Mouse (Mus musculus) retina, postnatal 1 day (tissue): ENCODE results near the gene Zfp36.
"Not testable (repeated sequence)": the region's sequence is repeated elsewhere in the genome, so short reads cannot be mapped to it uniquely, and the experiment has no call there.

Experiments used
- DNase-seq: peaks from one replicate; pipeline ENCODE4 v3.0.0-alpha.2; 2012

Gene Zfp36

DNA sequence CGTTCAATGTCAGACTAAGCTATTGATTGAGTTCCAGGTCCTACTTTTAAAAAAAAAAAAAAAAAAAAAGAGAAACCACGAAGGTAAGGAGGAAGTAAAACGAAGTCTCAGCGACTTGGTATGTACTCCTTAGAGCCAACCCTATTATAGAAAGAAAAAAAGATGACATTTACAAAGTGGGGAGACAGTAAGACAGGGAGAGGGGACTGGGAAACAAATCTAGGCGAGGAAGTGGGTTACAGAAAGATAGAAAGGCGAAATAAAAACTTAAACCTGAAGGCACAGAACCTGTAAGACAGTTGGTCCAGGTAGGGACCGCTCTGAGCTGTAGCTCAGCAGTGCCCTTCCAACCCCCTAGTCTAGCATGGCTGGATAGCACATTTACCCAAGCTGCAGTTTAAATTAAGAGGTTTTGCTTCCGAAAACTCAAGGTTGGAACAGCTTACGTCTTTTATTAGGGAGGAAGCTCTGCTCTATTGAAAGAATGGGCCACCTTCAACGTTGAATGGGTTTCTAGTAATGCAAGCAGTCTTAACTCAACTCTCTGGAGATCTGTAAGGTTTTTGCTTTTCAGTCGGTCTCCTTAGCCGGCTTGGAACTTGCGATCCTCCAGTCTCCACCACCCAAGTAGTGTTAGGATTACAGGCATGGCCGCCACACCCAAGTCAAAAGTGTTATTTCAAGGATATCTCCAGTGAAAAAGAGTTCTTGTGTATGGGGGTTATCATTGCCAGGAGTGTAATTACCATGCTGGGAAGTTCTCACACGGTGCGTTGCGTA is at the start of gene Zfp36:
Gene Zfp36 (minus strand): TSS at position 17 of the 780 bp plus-strand sequence.
- no peak for DNase-seq

DNA sequence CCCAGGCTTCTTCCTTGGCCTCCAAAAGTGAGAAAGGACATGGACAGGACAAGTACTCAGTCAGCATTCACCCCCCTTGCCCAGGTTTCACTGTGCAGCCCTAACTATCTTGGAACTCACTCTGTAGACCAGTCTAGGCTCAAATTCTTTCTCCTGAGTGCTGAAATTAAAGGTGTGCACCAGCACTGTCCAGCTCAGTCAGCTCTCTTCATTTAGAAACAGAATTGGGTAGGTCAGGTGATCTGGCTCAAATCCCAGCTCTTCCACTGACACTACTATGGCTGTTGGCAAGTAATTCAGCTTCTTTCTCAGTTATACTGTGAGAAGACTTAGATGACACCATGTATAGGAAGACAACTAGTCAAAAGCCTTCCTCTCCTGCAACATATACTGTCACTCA is 47.7 kb upstream of the Zfp36 start:
- no peak for DNase-seq

DNA sequence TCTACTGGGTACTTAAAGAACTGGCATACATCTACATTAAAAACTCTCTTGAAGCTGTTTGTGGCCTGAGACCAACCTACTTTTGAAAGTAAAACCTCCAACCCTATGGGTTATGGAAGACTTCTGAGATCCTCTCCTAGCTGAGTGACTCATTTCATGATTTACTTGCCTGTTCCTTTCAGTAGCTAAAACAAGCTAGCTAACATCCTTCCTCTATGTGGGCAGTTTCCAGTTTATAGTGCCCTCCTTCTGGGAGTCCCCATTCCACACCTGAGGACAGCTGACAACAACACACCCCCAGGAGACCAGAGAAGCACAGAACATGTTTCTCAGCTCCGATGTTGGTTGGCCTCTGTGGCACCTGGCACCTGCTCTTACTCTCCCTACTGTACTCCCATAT is 43.0 kb upstream of the Zfp36 start:
- DNase-seq, result no peak

DNA sequence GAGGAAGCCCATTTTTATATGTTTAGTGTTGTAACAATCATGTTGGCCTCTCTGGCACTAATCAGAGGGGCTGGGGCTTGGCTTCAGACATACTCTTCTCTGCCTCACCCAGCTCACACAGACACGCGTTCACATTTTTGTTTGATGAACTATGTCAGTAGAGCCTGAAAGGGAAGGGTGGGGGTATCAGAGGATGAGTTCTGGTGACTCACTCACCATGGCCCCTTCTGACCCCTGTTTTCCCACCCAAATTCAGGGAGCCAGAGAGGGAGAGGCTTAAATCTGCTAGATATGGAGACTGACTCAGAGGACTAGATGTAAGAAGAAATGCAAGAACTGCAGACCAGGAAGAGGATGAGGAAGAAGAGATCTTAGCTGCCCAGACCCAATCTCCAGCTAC is 39.4 kb upstream of the Zfp36 start:
- no peak for DNase-seq

DNA sequence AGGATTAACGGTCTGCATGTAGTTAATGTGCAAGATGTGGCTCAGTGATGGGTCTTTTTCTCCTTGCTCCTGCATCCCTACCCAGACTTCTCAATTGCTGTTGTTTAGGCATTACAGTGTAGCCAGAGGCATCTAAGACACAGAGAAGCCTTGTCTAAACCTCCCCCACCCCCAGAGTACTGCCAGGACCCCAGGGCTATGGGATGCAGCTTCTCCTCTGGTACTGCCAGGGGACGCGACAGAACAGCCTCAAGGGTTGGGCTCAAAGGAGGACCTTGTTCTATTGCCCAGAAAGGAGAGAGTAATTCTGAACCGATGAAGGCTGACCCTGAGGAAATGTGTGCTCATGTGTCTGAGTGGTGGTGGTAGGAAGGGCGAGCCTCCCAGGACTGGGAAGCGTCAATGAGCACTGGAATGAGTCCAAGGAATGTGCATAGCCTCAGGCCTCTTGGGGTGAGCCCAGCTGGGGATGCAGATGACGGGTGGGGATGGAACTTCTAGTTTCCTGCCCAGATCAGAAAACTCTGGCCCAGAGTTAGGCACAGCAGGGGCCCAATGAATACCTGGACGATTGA is 38.1 kb upstream of the Zfp36 start:
- DNase-seq, result no peak

DNA sequence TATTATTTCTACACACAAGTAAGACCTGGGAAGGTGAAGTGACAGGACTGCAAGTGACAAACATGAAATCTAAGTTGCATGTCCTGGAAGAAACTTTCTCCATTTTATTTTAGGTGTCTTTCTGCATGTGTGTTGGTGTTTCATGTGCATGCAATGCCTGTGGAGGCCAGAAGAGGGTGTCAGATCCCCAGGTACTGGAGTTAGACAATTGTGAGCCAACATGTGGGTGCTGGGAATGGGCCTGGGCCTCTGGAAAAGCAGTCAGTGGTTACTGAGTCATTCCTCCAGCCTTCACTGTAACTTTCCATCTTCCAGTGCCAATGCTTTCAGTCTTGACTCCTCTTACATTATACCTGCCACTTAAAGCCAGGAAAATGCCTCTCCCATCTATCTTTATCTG is 37.3 kb upstream of the Zfp36 start:
- DNase-seq, result no peak

DNA sequence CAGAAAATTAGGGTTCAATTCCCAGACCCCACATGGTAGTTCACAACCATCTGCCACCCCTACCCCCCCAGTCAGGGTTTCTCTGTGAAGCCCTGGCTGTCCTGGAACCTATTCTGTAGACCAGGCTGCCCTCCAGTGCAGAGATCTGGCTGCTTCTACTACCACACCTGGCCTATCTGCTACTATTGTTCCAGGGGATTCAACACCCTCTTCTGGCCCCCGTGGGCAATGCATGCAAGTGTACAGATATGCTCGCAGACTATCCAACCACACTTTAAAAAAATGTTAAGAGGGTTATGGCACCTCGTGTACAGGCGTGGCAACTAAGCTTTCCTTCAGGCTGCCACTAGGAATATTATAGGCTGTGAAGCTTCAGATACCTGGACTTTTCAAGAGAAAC is 32.8 kb upstream of the Zfp36 start:
- no peak for DNase-seq

DNA sequence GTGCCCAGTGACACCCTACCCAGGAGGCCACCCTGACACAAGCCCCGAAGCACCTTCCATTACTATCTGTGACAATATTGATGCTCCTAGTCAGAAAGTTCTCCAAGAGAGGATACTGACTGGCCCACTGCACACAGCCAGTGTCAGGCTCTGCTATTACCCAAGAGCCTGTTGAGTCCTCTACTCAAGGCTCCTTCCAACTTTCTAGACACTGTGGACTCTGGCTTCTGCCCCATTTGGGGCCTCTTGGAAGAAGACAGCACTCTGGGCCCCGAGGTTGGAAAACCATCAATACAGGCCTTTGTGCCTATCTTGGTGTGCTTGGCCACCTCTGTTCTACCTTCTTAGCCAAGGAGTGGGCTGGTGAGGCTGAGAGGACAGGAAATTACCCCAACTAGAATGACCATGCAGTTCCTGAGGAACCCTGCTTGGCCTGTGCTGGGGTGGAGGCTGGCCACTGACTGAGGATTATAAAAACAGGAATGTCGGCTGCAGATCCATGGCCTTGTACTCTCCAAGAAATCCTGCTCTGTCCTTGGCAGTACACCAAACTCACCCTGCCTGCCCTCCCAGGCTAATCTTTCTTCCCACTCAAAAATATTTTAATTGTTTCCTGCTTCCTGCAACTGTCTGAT is 30.9 kb upstream of the Zfp36 start:
- no peak for DNase-seq

DNA sequence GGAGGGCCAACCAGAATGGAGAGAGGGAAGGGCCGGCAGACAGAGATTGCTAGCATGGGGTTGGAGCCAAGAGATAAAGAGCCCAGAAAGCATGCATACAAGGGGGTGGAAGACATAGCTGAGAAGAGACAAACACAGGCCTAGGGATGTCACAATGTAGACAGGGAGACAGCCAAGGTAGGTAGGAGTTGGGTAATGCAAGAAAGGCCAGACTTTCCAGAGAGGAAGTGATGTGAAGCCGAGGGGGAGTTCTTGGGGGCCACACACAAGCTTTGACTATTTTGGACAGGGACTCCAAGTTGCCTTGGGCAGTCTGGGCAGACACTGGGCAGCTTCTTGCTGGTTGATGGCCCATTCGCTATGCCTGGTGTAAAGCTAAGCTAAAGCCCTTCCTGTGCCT is 21.9 kb upstream of the Zfp36 start:
- no peak for DNase-seq

DNA sequence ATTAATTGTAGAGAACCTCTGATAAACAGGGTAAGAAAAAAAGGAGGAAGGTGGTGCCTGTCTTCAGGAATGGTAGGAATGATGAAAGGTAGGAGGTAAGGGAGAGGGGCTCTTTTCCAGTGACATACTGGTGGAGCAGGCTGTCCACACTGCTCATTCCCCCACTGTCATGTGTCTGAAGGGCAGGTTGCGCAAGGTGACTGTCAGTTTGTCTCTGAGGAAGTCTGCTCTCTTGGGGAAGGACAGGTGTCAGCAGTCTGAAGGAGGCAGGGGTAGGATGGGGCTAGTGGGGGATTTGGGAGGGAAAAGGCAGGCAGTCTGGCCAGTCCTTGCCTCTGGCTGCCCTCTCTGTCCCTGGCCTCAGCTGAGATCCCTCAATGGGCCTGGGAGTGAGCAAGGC is 21.0 kb upstream of the Zfp36 start:
- no peak for DNase-seq

DNA sequence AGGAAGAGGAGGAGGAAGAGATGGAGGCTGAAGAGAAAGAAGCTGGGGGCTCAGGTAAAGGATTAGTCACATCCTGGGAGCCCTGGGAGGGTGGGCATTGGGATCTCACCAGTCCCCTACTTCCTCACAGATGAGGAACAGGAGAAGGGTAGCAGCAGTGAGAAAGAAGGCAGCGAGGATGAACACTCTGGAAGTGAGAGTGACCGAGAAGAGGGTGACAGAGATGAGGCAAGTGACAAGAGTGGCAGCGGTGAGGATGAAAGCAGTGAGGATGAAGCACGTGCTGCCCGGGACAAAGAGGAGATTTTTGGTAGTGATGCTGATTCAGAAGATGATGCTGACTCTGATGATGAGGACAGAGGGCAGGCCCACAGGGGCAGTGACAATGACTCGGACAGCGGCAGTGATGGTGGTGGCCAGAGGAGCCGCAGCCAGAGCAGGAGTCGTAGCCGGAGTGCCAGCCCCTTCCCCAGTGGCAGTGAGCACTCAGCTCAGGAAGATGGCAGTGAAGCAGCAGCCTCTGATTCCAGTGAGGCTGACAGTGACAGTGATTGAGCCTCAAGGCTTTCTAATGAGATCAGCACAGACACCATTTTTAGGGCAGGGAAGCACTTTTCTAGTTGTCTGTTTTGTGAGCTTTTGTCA is 18.8 kb upstream of the Zfp36 start:
- DNase-seq, result no peak

DNA sequence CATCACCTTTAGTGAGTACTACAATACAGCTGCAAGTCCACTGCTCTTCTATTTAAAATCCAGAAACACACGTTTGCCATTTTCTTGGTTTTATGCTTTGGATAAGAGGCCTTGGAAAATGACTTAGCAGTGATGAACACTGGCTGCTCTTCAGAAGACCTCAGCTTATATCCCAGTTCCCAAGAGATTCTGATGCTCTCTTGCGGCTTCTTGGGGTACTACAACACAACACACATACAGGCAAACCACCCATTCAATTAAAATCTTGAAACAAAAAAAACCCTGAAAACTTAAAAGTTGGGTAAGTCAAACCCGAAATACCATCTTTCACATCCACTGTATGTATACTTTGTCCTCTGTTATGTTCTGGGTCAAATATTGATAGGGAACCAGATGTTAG is 17.9 kb upstream of the Zfp36 start:
- peak; percentile 49 for DNase-seq

DNA sequence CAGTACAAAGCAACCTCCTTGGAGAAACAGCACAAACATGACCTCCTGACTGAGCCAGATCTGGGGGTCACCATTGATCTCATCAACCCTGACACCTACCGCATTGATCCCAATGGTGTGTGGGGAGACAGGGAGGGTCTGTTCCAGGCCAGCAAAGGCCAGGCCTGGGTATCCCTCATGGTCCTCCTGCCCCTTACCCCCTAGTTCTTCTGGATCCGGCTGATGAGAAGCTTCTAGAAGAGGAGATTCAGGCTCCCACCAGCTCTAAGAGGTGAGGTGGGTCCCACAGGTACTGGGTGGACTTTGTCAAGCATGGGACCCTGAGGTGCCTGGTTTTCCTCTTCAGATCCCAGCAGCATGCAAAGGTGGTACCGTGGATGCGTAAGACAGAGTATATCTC is 15.4 kb upstream of the Zfp36 start:
- no peak for DNase-seq

DNA sequence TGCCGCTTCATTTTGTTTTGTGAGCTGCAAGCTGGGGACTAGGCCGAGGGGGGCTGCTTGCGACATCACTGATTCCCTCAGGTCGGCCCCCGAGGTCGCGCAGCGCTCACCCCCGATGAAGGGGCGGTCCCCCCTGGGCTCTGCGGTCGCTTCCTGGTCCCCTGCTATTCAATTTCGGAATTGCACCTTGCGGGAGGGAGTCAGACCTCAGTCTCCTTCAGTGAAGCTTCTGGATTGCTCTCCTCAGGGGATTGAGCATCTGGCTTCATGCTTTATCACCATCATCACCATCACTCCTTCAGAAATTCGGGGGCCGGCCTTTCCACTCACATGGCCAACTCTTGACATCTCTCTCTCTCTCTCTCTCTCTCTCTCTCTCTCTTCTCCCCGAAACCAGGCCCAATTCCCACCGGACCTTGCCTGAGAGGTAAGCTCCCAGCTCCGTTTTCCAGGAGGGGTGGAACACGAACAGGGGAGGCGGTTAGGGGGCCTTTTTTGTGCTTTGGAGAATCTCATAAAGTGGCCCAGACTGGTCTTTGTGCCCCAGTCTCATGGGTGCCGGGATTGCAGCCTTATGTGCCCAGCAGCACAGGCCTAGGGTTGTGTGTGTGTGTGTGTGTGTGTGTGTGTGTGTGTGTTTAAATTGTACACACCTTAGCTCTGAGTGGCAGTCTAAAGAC is 13.4 kb upstream of the Zfp36 start:
- DNase-seq, result no peak

DNA sequence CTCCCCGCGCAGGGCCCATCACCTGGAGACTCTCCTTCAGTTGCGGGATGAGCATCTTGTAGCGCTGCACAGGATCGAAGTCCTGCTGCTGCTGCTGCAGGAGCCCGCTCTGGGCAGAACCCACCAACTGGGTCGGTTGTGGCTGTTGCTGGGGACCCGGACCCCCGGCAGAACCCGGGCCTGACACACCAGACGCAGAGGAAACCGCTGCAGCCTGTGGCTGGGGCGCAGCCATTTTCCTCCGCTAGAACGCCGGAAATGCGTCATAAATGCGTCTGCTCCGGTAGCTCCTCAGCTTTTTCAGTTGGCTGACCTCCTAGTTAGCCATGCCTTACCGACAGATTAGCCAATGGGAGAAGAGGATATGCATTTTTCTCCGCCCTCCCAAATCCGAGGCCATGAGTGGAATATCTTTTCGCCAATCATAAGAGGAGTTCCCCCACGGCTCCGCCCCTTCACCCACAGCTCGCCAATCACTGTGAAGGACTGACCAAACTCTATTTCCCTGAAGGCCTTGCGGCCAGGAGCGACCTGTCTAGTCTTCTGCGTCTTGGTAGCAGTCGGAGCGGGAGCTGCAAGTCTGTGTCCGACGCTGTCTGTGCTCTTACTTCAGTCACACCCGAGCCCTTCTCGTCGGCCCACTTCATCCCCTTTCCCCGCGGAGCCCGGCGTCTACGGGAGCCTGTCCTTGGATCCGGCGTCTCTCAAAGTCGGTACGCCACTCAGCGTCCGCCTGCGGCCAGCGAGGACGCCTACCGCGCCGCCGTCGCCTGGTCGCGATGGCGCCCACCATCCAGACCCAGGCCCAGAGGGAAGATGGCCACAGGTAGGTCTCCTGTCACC is 12.6 kb upstream of the Zfp36 start, which contains the start of the genes Med29 and Paf1:
Gene Med29 (minus strand): TSS at position 280 of the 843 bp plus-strand sequence.
Gene Paf1 (plus strand): TSS at position 523 of the 843 bp plus-strand sequence.
- DNase-seq, result peak; percentile 100

DNA sequence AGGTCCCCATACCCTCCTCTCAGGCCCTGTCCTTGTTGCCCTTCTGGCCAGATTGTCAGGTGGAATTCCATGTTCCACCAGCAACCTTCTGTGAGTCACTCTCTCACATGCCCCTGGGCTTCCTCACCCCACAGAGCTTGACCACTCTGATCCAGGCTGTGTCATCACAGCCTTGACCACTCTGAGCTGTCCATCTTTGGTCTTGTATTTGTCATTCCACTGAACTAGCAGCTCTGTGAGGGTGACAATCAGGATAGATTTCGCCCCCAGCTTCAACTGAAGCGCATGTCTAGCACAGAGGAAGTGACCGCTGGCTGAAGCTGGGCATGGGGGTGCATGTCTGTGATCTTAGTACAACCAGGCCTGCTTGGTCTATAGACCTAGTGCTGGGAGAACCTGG is 10.3 kb upstream of the Zfp36 start:
- DNase-seq, result no peak

DNA sequence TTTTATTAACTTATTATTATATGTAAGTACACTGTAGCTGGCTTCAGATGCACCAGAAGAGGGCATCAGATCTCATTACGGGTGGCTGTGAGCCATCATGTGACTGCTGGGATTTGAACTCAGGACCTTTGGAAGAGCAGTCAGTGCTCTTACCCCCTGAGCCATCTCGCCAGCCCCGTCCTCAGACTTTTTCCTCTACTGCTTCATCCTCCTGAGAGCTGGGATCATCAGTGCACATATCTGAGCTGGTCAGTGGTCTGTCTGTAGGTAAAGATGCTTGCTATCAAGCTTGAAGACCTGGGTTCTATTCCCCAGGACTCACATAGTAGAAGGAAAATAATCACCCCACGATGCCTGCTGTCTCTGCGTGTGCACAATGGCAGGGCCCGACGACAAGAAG is 7.3 kb upstream of the Zfp36 start:
- not testable (repeated sequence) for DNase-seq

DNA sequence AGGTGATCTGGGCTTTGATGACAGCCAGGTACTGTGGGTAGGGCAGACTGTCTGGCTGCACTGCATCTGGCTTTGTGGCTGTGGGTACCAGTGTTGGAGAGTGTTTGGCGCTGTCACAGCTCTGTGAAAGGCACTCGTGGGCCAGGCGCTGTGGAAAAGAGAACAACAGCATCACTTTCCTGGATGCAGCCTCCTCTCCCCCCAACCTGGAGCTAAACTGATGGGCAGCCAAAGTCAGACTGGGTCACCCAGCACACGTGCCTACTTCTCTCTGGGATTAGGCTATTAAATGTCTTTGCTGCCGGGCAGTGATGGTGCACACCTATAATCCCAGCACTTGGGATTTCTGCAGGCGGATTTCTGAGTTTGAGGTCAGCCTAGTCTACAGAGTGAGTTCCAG is 6.8 kb upstream of the Zfp36 start:
- DNase-seq, result not testable (repeated sequence)

DNA sequence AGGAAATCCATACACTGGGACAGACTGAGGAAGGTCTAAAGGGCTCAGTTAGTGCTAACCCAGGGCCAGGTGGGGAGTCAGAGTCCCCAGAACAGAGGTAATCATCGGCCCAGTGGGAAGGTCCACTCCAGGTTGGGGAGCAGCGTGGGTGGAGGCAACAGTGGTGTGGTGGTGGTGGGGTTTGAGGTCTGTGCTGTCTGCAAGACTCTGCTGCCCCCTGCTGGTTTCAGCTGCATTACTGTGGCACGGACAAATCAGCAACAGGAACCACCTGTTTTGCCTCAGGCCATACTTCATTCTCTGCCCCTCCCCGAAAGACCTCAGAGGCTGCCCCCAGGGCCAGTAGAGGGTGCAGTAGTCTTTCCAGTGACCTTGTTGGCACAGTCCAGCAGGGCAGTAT is 6.4 kb upstream of the Zfp36 start:
- DNase-seq, result peak; percentile 90

DNA sequence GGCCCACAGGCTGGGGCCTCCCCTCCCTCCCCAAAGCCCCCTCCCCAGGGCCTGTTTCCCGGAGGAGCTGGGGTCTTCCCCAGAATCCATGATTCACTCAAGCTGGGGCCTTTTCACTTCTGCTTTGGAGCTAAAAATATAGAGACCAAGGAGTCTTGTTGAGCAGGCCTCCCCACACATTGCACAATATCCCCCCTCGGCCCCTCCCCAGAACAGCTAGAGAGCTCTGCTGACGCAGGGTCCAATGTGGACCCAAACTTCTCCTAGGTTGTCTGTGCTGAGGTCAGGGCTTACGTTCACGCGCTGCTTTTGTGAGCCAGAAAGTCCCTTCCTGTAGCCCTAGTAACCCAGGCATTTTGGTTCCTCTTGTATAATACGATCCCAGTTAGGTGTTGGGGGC is 6.0 kb upstream of the Zfp36 start:
- DNase-seq, result no peak

DNA sequence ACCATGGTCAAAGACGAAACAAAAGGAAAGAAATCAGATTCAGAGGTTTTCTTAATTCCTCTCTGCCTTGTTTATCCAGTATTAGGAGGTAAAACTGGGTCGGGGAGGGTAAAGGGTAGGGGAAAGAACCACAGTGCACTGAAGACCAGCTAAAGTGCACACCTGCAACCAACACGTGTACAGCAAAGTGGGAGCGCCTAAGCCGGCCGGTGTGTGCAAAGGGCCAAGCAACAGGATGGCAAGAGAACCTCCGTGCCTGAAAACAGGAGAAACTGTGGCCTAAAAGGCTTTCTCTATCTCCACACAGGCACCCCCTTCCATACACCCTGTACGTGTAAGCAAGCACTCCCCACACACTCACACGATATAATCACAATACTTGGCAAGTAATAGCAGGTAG is 5.1 kb upstream of the Zfp36 start:
- DNase-seq, result no peak

DNA sequence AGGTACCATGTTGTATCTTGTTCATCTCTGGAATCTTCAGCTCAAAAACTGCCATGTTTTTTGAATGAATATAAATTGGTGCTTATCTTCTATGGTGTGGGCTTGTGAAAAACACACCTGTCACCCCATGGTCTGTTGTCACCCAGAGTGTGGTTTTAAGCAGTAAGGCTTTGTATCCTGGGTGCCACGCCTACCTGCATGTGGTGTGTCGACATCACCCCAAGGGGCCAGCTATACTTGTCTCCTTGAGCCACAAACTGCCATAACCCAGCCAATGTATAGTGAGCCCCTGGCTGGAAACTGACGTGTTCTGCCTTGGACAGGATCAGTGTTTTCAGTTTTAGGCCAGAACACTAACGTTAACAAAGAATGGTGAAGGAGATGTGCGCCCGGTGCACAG is 4.1 kb upstream of the Zfp36 start:
- no peak for DNase-seq
